In the genomic region with DNA sequence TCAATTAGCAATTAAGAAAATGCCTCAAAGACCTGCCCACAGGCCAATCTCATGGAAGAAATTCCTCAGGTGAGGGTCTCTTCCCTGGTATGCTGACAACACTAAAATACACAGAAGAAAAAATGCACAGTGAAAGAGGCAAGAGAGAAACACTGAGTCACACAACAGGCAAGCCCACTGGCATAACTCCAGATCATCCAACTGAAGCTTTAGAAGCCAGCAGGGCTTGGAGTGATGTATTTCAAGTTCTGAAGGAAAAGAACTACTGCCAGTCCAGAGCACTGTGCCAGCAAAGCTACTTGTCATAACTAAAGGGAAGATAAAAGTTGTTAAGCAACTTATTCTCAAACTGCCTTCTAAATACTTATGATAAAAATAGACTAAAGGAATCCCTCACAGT, we compare ENCODE assay signal across 18 mouse cellular contexts. TPM values are rescaled to one million over a fixed set of nuclear protein-coding genes. Genes with fewer than 3 reads are reported as not detected.
DNase-seq lines count a peak whose midpoint lies in the region; ATAC-seq lines count a peak whose summit lies in the region.
"Had no signal": no experiment of that assay in that cellular context is flagged by ENCODE, and none has a peak within 500 bp of the region (broad histone marks: within the 10 kb centered on the region; RNA-seq: fewer than 3 reads in every experiment).

No protein-coding gene starts in this region.

- DNase-seq in layer of hippocampus, adult 18-20 months (ENCODE audit: low spot score in 2 of 2), result peak; percentile 24 to 60
- DNase-seq in layer of hippocampus, adult 8-10 months (ENCODE audit: low spot score in 2 of 2), result no peak
- DNase-seq in Muller cell, postnatal 12 days (ENCODE audit: inconsistent ontology term), result peak; percentile 70
- DNase-seq in adrenal gland, postnatal 36 days, result peak; percentile 52 to 68
- DNase-seq in heart, postnatal 36 days, result peak; percentile 18 to 35
- no peak for DNase-seq in limb, embryonic 10.5 days (ENCODE audit: low spot score)
- no peak for DNase-seq in liver, embryonic 11.5 days (ENCODE audit: low spot score)
- DNase-seq: cerebellum, adult 18-20 months; retina, postnatal 1 day had no signal

- no peak overlapping the region for H3K9ac ChIP-seq in liver, embryonic 11.5 days (ENCODE audit: low read depth, low read length)
- H3K9ac ChIP-seq: embryonic facial prominence, embryonic 12.5 days; forebrain, embryonic 15.5 days; hindbrain, embryonic 13.5 days; limb, embryonic 12.5 days had no signal

- no peak for ATAC-seq in granulocyte monocyte progenitor cell, adult 5-6 weeks (replicated peaks; ENCODE audit: poor library complexity, severe bottlenecking)
- ATAC-seq in liver, embryonic 11.5 days (replicated peaks; ENCODE audit: low FRiP score), result no peak
- ATAC-seq: forebrain, embryonic 15.5 days had no signal

- intact Hi-C loops in heart, postnatal 36 days (cut with DNase I), result no loop called here

- H3K36me3 ChIP-seq in limb, embryonic 10.5 days, result peaks cover 100% of the 10 kb centered on the region
- H3K36me3 ChIP-seq in liver, embryonic 11.5 days (ENCODE audit: control insufficient read depth, insufficient read depth, low read length), result peaks cover 58% of the 10 kb centered on the region

- H3K27me3 ChIP-seq in limb, embryonic 10.5 days (ENCODE audit: low read depth, poor library complexity, severe bottlenecking), result no peaks in the 10 kb centered on the region
- H3K27me3 ChIP-seq in liver, embryonic 11.5 days (replicated peaks; ENCODE audit: control insufficient read depth, insufficient read depth, low read length), result no peaks in the 10 kb centered on the region
- H3K27me3 ChIP-seq: CH12.LX; embryonic facial prominence, embryonic 12.5 days; forebrain, embryonic 15.5 days; hindbrain, embryonic 13.5 days; limb, embryonic 12.5 days had no signal

- no peaks in the 10 kb centered on the region for H3K4me1 ChIP-seq in limb, embryonic 10.5 days
- H3K4me1 ChIP-seq in liver, embryonic 11.5 days (replicated peaks; ENCODE audit: control insufficient read depth, insufficient read depth, low read length), result no peaks in the 10 kb centered on the region
- H3K4me1 ChIP-seq: embryonic facial prominence, embryonic 12.5 days; forebrain, embryonic 15.5 days; hindbrain, embryonic 13.5 days; limb, embryonic 12.5 days had no signal

- H3K9me3 ChIP-seq in limb, embryonic 10.5 days (replicated peaks), result no peaks in the 10 kb centered on the region
- H3K9me3 ChIP-seq in liver, embryonic 11.5 days (ENCODE audit: control insufficient read depth, low read length), result no peaks in the 10 kb centered on the region
- H3K9me3 ChIP-seq: embryonic facial prominence, embryonic 12.5 days; forebrain, embryonic 15.5 days; hindbrain, embryonic 13.5 days; limb, embryonic 12.5 days had no signal

- no peak overlapping the region for H3K4me3 ChIP-seq in limb, embryonic 10.5 days
- H3K4me3 ChIP-seq in liver, embryonic 11.5 days (ENCODE audit: low read depth, low read length), result no peak overlapping the region
- H3K4me3 ChIP-seq: embryonic facial prominence, embryonic 12.5 days; forebrain, embryonic 15.5 days; hindbrain, embryonic 13.5 days; limb, embryonic 12.5 days had no signal

- no peak overlapping the region for H3K27ac ChIP-seq in limb, embryonic 10.5 days
- H3K27ac ChIP-seq in liver, embryonic 11.5 days (ENCODE audit: low read depth, low read length), result no peak overlapping the region
- H3K27ac ChIP-seq: embryonic facial prominence, embryonic 12.5 days; forebrain, embryonic 15.5 days; hindbrain, embryonic 13.5 days; kidney, postnatal 0 days; limb, embryonic 12.5 days; stomach, postnatal 0 days had no signal

- no peak overlapping the region for H3K4me2 ChIP-seq in liver, embryonic 11.5 days
- H3K4me2 ChIP-seq: embryonic facial prominence, embryonic 12.5 days; forebrain, embryonic 15.5 days; hindbrain, embryonic 13.5 days; limb, embryonic 12.5 days had no signal

RNA-seq across cellular contexts. Expression of a gene that starts 16.3 kb away (rescaled TPM):
- 100 to 1,000 TPM; 142 to 153 TPM for total RNA-seq in layer of hippocampus, adult 18-20 months (2021)
- total RNA-seq in layer of hippocampus, adult 8-10 months (2022), result 100 to 1,000 TPM; 129 to 175 (median 174) TPM
- total RNA-seq in adrenal gland, postnatal 36 days (2021), result 10 to 100 TPM; 66.0 to 81.5 TPM
- 10 to 100 TPM; 30.6 to 33.2 TPM for total RNA-seq in heart, postnatal 36 days (2021)
- total RNA-seq in granulocyte monocyte progenitor cell, adult 5-6 weeks (2014; fragmentation: Nextera tagmentation), result 64.4 and 81.0 TPM in 2 replicates
- 33.9 and 36.7 TPM in 2 replicates for total RNA-seq in granulocyte monocyte progenitor cell, adult 5-6 weeks (2017)
- polyA plus RNA-seq in limb, embryonic 10.5 days (2016; fragmentation: Nextera tagmentation; extraction: Ambion mirVana), result 195 and 209 TPM in 2 replicates
- polyA plus RNA-seq in liver, embryonic 11.5 days (2014; fragmentation: Nextera tagmentation; extraction: Ambion mirVana), result 77.0 and 90.8 TPM in 2 replicates

RNA-seq across cellular contexts. Expression of a gene that starts 39.0 kb away (rescaled TPM):
- 100 to 1,000 TPM; 110 to 125 TPM for total RNA-seq in layer of hippocampus, adult 18-20 months (2021)
- total RNA-seq in layer of hippocampus, adult 8-10 months (2022), result 100 to 1,000 TPM; 108 to 137 (median 121) TPM
- total RNA-seq in adrenal gland, postnatal 36 days (2021), result 1 to 10 TPM; 6.8 to 9.2 TPM
- 1 to 10 TPM; 3.0 to 3.2 TPM for total RNA-seq in heart, postnatal 36 days (2021)
- total RNA-seq in granulocyte monocyte progenitor cell, adult 5-6 weeks (2014; fragmentation: Nextera tagmentation), result not detected in 2 replicates
- total RNA-seq in granulocyte monocyte progenitor cell, adult 5-6 weeks (2017), result not detected in 2 replicates
- 53.3 and 57.5 TPM in 2 replicates for polyA plus RNA-seq in limb, embryonic 10.5 days (2016; fragmentation: Nextera tagmentation; extraction: Ambion mirVana)
- 9.3 and 10.1 TPM in 2 replicates for polyA plus RNA-seq in liver, embryonic 11.5 days (2014; fragmentation: Nextera tagmentation; extraction: Ambion mirVana)
- total RNA-seq: megakaryocyte progenitor cell, adult 5-6 weeks had no signal

Comparison
In these comparisons a context has a peak if more than half of its experiments do, and no peak if none do; other contexts are left out.
1. DNase-seq: peak in layer of hippocampus, adult 18-20 months (2 of 2), Muller cell, postnatal 12 days (single experiment), adrenal gland, postnatal 36 days (2 of 2) and heart, postnatal 36 days (2 of 2); none in layer of hippocampus, adult 8-10 months (0 of 2), limb, embryonic 10.5 days (single experiment) and liver, embryonic 11.5 days (single experiment).
2. RNA of a gene that starts 39.0 kb away (total RNA-seq): 108 to 137 TPM in layer of hippocampus, adult 8-10 months and 110 to 125 TPM in layer of hippocampus, adult 18-20 months; 6.8 to 9.2 TPM in adrenal gland, postnatal 36 days, 3.0 to 3.2 TPM in heart, postnatal 36 days and not detected in granulocyte monocyte progenitor cell, adult 5-6 weeks; every median in the first group is over 10 times any median in the second.